Comparison of ENCODE assay signal across 8 mouse cellular contexts in genomic region chr11:60699524-60700075, GRCm38 (mm10). TPM values are rescaled to one million over a fixed set of nuclear protein-coding genes. Genes with fewer than 3 reads are reported as not detected.
DNase-seq lines count a peak whose midpoint lies in the region; ATAC-seq and TF ChIP-seq lines count a peak whose summit lies in the region.

TSS of gene Llgl1 (plus strand) at chr11:60699723.

- peak within 1 kb of the TSS; percentile 78 for H3K9ac ChIP-seq in lung, postnatal 0 days (replicated peaks; ENCODE audit: low read depth)

- peak; percentile 49 for DNase-seq in MEL-GATA-1-ER (ENCODE audit: extremely low read depth, low read depth)
- DNase-seq in cerebellum, adult 2 months = peak; percentile 88 to 93
- DNase-seq in forelimb bud, embryonic 11.5 days (ENCODE audit: low read depth, low spot score) = peak; percentile 89
- peak; percentile 49 for DNase-seq in layer of hippocampus, adult 9-10 months (ENCODE audit: low spot score)
- peak; percentile 94 for DNase-seq in lung, postnatal 0 days (ENCODE audit: low spot score)
- peak; percentile 67 for DNase-seq in ovary, postnatal 14 days (ENCODE audit: low spot score)
- DNase-seq in thymus, postnatal 14 days = peak; percentile 91

- peak within 1 kb of the TSS; percentile 91 for H3K27ac ChIP-seq in cerebellum, adult 2 months (ENCODE audit: insufficient read depth, low read length)
- H3K27ac ChIP-seq in lung, postnatal 0 days (ENCODE audit: low read length) = peak within 1 kb of the TSS; percentile 90

- no peaks in the 10 kb centered on the region for H3K9me3 ChIP-seq in lung, postnatal 0 days (ENCODE audit: low read length)

- H3K36me3 ChIP-seq in lung, postnatal 0 days (ENCODE audit: insufficient read depth, low read length) = no peaks in the 10 kb centered on the region

- H3K4me1 ChIP-seq in cerebellum, adult 2 months (ENCODE audit: control insufficient read depth, insufficient read depth, low read length) = peaks cover 28% of the 10 kb centered on the region
- peaks cover 10% of the 10 kb centered on the region; the same call in 1 of the 2 replicates for H3K4me1 ChIP-seq in lung, postnatal 0 days (ENCODE audit: insufficient read depth, low read depth, low read length)

- H3K4me3 ChIP-seq in cerebellum, adult 2 months (replicated peaks; ENCODE audit: insufficient read depth, low read depth, low read length) = peak within 1 kb of the TSS; percentile 97
- peak within 1 kb of the TSS; percentile 88 for H3K4me3 ChIP-seq in lung, postnatal 0 days (ENCODE audit: low read depth, low read length)

- TF ChIP-seq CTCF in cerebellum, adult 2 months (IDR thresholded peaks at IDR 0.05; ENCODE audit: borderline replicate concordance, insufficient read depth, low read depth, low read length) = no peak
- no peak for TF ChIP-seq CTCF in lung, postnatal 0 days (IDR thresholded peaks at IDR 0.05)

- H3K4me2 ChIP-seq in lung, postnatal 0 days (replicated peaks; ENCODE audit: low read depth, low read length) = peak within 1 kb of the TSS; percentile 79

- no peaks in the 10 kb centered on the region for H3K27me3 ChIP-seq in cerebellum, adult 2 months (ENCODE audit: control insufficient read depth, insufficient read depth, low read length)
- no peaks in the 10 kb centered on the region for H3K27me3 ChIP-seq in lung, postnatal 0 days (replicated peaks; ENCODE audit: insufficient read depth, low read length)

- WGBS in cerebellum, adult 2 months = under 1% methylated on average over 73 of the region's 73 CpGs
- under 1% methylated on average over 42 of the region's 73 CpGs for WGBS in lung, postnatal 0 days

- no peak for TF ChIP-seq EP300 in lung, postnatal 0 days (IDR thresholded peaks at IDR 0.05)

- ATAC-seq in hematopoietic stem cell, adult 5-6 weeks (replicated peaks in 1 of 2; ENCODE audit: insufficient read depth in 1 of 2, low FRiP score in 2 of 2, low TSS enrichment in 1 of 2, low read depth in 1 of 2, poor library complexity in 2 of 2, severe bottlenecking in 2 of 2) = peak; percentile 44 to 54; a peak in 3 of 4 replicates
- peak; percentile 94 for ATAC-seq in lung, postnatal 0 days

- peak; percentile 64; the same call in 1 of the 2 replicates for TF ChIP-seq POLR2A in cerebellum, adult 2 months (IDR thresholded peaks at IDR 0.05; ENCODE audit: borderline replicate concordance, insufficient read depth, low read length)

RNA-seq across cellular contexts. Expression of gene Llgl1, which starts in this region (rescaled TPM):
- 88.3 and 90.5 TPM in 2 replicates for polyA plus RNA-seq in cerebellum, adult 2 months (2012; rRNA removed)
- 6.1 and 9.3 TPM in 2 replicates for total RNA-seq in hematopoietic stem cell, adult 5-6 weeks (2017)
- 22.7 and 22.9 TPM in 2 replicates for polyA plus RNA-seq in lung, postnatal 0 days (2015; fragmentation: Nextera tagmentation; extraction: Ambion mirVana)

Comparison
In these comparisons a context has a peak if more than half of its experiments do, and no peak if none do; other contexts are left out.
1. Peak in every context shown above with its lines: DNase-seq, ATAC-seq, H3K4me3 ChIP-seq and H3K27ac ChIP-seq.